Mouse (Mus musculus) heart, embryonic 11.5 days (tissue): Measurements from ENCODE around the gene Tmem144. TPM values are rescaled to one million over a fixed set of nuclear protein-coding genes. Genes with fewer than 3 reads are reported as not detected.

ENCODE experiments used
- ATAC-seq: fragments of 200-750 bp; cut with Nextera tagmentation; replicated peaks from 2 replicates; pipeline ENCODE4 v1.8.0; 2017; ENCODE audit warnings: moderate library complexity; ENCODE audit not compliant: insufficient number of reproducible peaks, low FRiP score, low TSS enrichment
- H3K27ac ChIP-seq: fragments of 300-500 bp; sonication (generic); 2 replicates; pipeline ENCODE4 v1.5.1; 2014; ENCODE audit warnings: mild to moderate bottlenecking, low read depth, low read length
- H3K27me3 ChIP-seq: fragments of 300-500 bp; sonication (generic); 2 replicates; pipeline ENCODE4 v1.6.1; 2014; ENCODE audit warnings: mild to moderate bottlenecking, low read length, mixed read lengths; ENCODE audit not compliant: control insufficient read depth, insufficient read depth
- H3K36me3 ChIP-seq: fragments of 300-500 bp; sonication (generic); 2 replicates; pipeline ENCODE4 v1.6.1; 2014; ENCODE audit warnings: mild to moderate bottlenecking, low read length, moderate library complexity, mixed read lengths; ENCODE audit not compliant: control insufficient read depth, insufficient read depth
- H3K4me1 ChIP-seq: fragments of 300-500 bp; sonication (generic); 2 replicates; pipeline ENCODE4 v1.6.1; 2014; ENCODE audit warnings: low read length; ENCODE audit not compliant: control insufficient read depth, insufficient read depth
- H3K4me2 ChIP-seq: fragments of 300-500 bp; sonication (generic); 2 replicates; pipeline ENCODE4 v1.6.1; 2014; ENCODE audit warnings: mild to moderate bottlenecking, moderate library complexity
- H3K4me3 ChIP-seq: fragments of 300-500 bp; sonication (generic); 2 replicates; pipeline ENCODE4 v1.5.1; 2014; ENCODE audit warnings: low read depth, low read length
- H3K9ac ChIP-seq: fragments of 300-500 bp; sonication (generic); 2 replicates; pipeline ENCODE4 v1.6.1; 2014; ENCODE audit warnings: mild to moderate bottlenecking, low read depth, low read length, moderate library complexity
- H3K9me3 ChIP-seq: fragments of 300-500 bp; sonication (generic); replicated peaks from 2 replicates; pipeline ENCODE4 v1.6.1; 2016; ENCODE audit warnings: low read length; ENCODE audit not compliant: control insufficient read depth
- WGBS: fragments of 180-500 bp; shearing (Covaris S2); extraction: QIAGEN DNeasy Blood & Tissue Kit; methylation state at CpG from one replicate; pipeline ENCODE4 v1.1.7; 2014; ENCODE audit not compliant: insufficient replicate concordance; 5-methylcytosine and 5-hydroxymethylcytosine counted together
- polyA plus RNA-seq: library from polyadenylated mRNA; unstranded; fragments of >200 nt; fragmentation: Nextera tagmentation; extraction: Ambion mirVana; gene quantifications from 2 replicates; pipeline ENCODE4 v1.2.1, GENCODE M21; 2014

Tmem144 gene
- polyA plus RNA-seq, 1 experiment from 2014 or later = 11.7 TPM

DNA sequence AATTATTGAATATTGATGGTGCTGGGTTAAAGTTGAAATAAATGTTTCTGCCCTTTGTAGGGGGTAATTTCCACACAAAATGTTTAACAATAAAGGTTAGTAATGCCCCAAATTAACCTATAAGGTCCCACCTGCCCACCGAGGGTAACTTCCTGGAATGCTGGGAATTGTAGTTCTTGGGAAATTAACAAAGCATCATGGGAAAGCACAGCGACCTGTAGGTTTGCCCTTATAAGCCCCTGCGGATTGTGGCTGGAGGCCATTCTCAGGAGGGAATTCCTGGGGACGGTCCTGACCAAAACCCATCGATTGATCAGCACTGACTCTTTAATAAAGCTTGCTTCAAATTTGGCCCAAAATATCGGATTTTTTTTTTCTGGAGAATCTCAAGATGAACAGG, 1.9 kb downstream of the Tmem144 start:
- H3K4me3 ChIP-seq = no peak overlapping the region
- H3K4me1 ChIP-seq = peaks cover 10% of the 10 kb centered on the region
- no peaks in the 10 kb centered on the region for H3K27me3 ChIP-seq
- no peak for ATAC-seq
- H3K9ac ChIP-seq = no peak overlapping the region
- H3K36me3 ChIP-seq = no peaks in the 10 kb centered on the region
- H3K27ac ChIP-seq = no peak overlapping the region
- H3K9me3 ChIP-seq = no peaks in the 10 kb centered on the region
- H3K4me2 ChIP-seq = no peak overlapping the region
- WGBS = 39% methylated on average over 6 of the region's 6 CpGs

DNA sequence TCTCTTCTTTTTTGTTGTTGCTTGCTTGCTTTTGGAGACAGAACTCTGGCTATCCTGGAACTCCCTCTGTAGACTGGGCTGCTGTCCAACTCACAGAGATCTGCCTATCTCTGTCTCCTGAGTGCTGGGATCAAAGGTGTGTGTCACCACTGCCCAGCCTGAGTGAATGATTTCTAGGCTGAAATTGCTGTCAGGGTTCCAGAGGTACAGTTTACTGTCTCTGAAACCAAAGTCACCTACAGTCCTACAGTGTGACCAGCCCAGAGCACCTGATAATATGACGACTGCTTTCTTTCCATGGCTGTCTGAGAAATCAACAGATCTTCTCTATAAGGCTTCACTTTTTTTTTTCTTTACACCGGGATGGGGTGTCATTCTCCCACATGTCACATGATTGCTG, 3.0 kb downstream of the Tmem144 start:
- Histone ChIP-seq H3K9ac (no peak overlapping the region), H3K4me2 (no peak overlapping the region), H3K9me3 (no peaks in the 10 kb centered on the region), H3K4me1 (peaks cover 10% of the 10 kb centered on the region), H3K36me3 (no peaks in the 10 kb centered on the region), H3K4me3 (no peak overlapping the region), H3K27me3 (no peaks in the 10 kb centered on the region), H3K27ac (no peak overlapping the region)
- no peak; the same call in 1 of the 2 replicates for ATAC-seq
- WGBS = 59% methylated on average over 2 of the region's 2 CpGs

DNA sequence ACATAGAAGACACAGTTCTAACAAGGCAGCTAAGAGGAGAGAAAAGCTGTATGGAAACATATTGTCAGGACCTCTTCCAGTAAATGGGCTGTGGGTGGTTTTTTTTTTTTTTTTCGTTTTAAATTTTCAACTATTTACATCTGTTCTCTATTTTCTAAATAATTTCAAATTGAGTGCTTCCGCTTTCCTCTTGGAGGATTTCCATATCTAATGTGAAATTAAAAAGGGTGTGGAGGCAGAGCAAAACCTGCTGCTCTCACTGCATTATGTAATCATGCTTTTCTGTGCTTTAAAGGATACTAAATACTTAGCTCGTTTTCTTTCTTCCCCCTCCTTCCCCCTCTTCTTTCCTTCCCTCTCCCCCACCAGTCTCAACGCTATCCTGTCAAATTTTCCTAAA, 3.7 kb downstream of the Tmem144 start:
- H3K4me1 ChIP-seq = peaks cover 10% of the 10 kb centered on the region
- no peaks in the 10 kb centered on the region for H3K36me3 ChIP-seq
- no peaks in the 10 kb centered on the region for H3K9me3 ChIP-seq
- H3K4me3 ChIP-seq = no peak overlapping the region
- no peak overlapping the region for H3K9ac ChIP-seq
- H3K27me3 ChIP-seq = no peaks in the 10 kb centered on the region
- no peak overlapping the region for H3K4me2 ChIP-seq
- H3K27ac ChIP-seq = no peak overlapping the region
- ATAC-seq = no peak
- WGBS = 49% methylated on average over 4 of the region's 4 CpGs

DNA sequence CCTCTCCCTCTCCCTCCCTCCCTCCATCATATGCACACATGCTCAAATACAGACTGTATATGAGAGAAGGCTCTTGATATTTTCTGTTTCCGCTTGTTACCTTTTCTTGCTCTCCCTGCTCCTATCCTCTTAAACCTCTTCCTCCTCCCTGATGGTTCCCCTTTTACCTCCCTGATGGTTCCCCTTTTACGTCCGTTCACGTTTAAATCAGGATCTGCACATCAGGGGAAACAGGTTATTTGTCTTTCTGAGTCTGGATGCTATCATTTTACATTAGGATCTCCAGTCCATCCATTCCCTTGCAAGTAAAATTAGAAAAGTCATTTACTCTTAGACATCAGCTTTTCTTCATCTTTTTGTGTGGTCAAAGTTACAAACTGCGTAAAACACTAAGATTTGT, 5.9 kb downstream of the Tmem144 start:
- H3K27me3 ChIP-seq = no peaks in the 10 kb centered on the region
- H3K9ac ChIP-seq = no peak overlapping the region
- H3K4me3 ChIP-seq = no peak overlapping the region
- H3K4me2 ChIP-seq = no peak overlapping the region
- H3K36me3 ChIP-seq = no peaks in the 10 kb centered on the region
- 77% methylated on average over 5 of the region's 5 CpGs for WGBS
- no peak overlapping the region for H3K27ac ChIP-seq
- H3K4me1 ChIP-seq = peaks cover 4% of the 10 kb centered on the region; the same call in 1 of the 2 replicates
- ATAC-seq = no peak
- no peaks in the 10 kb centered on the region for H3K9me3 ChIP-seq

DNA sequence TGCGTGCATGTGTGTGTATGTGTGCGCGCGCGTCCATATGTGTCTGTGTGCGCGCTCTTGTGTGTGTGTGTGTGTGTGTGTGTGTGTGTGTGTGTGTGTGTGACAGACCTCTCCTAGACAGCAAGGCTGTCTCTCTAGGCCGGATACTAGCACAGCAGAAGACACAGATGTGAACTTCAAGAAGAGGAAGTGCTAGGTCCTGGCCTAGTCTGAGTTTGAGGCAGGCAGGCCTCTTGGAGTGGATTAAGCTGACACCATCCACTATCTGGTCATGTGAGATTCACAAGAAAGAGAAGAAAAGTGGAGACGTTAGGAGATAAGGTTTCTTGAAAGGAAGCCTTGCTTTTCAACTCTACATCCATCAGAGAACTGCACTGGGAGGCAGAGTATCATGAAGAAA, 8.6 kb downstream of the Tmem144 start:
- ATAC-seq = no peak
- no peak overlapping the region for H3K9ac ChIP-seq
- H3K9me3 ChIP-seq = no peaks in the 10 kb centered on the region
- H3K4me3 ChIP-seq = no peak overlapping the region
- WGBS = 80% methylated on average over 9 of the region's 9 CpGs
- no peaks in the 10 kb centered on the region for H3K36me3 ChIP-seq
- H3K27ac ChIP-seq = no peak overlapping the region
- no peaks in the 10 kb centered on the region for H3K27me3 ChIP-seq
- H3K4me1 ChIP-seq = 0 out of 2 replicates have a peak, but pooled peaks cover 3% of the 10 kb centered on the region
- no peak overlapping the region for H3K4me2 ChIP-seq

DNA sequence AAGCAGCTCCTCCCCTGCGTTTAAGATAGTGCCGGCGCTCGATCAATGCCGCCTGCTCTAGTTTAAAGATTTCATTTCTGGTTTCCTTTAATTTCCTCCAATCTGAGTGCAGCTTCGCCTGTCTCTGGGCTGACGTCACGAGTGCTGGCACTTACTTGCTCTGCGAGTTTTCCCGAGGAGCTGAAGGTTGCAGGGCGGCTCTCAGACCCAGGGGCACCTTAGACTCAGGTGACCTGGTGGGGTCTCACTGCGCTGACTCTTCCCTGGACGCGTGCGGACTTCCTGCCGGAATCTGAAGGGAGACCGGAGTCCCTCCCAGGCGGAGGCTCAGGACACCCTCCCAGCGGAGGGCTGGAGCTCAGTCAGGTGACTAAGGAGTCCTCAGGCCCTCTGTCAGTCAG, 10.0 kb downstream of the Tmem144 start:
- Histone ChIP-seq H3K9me3 (no peaks in the 10 kb centered on the region), H3K36me3 (no peaks in the 10 kb centered on the region), H3K4me2 (peak overlapping the region; percentile 69), H3K27me3 (no peaks in the 10 kb centered on the region), H3K4me3 (peak overlapping the region; percentile 54), H3K27ac (peak overlapping the region; percentile 79), H3K9ac (peak overlapping the region; percentile 71), H3K4me1 (0 out of 2 replicates have a peak, but pooled peaks cover 3% of the 10 kb centered on the region)
- under 1% methylated on average over 19 of the region's 19 CpGs for WGBS
- ATAC-seq = peak; percentile 71

DNA sequence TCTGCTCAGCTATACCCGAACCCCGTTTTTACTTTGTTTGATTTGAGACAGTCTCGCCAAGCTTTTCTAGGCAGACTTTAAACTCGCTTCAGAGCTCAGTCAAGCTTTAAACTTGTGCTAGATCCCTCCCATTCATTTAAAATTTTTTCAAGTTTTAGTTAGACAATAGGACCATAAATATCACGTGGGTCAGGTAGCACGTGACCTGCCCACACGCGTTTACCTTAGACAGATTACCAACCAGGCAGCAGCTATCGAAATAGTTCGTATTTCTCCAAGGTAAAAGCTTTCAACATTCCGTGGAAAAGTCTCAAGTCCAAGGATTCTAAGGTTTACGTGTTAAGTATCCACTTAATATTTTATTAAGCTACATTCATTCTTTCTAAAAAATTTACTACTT, 10.4 kb downstream of the Tmem144 start:
- peak; percentile 65; the same call in 1 of the 2 replicates for ATAC-seq
- Histone ChIP-seq H3K4me3 (peak overlapping the region; percentile 54), H3K9me3 (no peaks in the 10 kb centered on the region), H3K4me1 (0 out of 2 replicates have a peak, but pooled peaks cover 3% of the 10 kb centered on the region), H3K4me2 (peak overlapping the region; percentile 69), H3K9ac (peak overlapping the region; percentile 71), H3K36me3 (no peaks in the 10 kb centered on the region), H3K27ac (peak overlapping the region; percentile 79), H3K27me3 (no peaks in the 10 kb centered on the region)
- WGBS = 12% methylated on average over 12 of the region's 12 CpGs

DNA sequence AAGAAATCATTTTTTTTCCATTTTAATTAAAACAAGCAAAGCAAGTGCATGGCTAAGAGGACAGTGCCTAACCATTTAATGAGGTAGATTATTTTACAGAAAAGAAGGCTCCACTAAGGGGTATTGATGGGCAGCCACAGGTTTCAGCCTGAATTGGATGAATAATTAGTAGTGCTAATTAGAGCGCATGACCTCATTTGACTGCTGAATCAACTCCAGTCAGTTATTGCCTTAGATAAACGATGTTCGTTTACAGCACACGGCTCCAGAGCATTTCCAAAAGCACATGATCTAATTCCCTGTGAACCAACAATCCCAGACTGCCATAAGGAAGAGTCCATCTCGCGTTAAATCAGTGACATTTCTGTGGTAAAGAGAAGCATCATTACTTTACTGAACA, 11.1 kb downstream of the Tmem144 start:
- H3K27ac ChIP-seq = no peak overlapping the region
- H3K36me3 ChIP-seq = no peaks in the 10 kb centered on the region
- WGBS = 71% methylated on average over 6 of the region's 6 CpGs
- no peaks in the 10 kb centered on the region for H3K27me3 ChIP-seq
- H3K9me3 ChIP-seq = no peaks in the 10 kb centered on the region
- no peak overlapping the region; the same call in 1 of the 2 replicates for H3K9ac ChIP-seq
- no peak for ATAC-seq
- 0 out of 2 replicates have a peak, but pooled peaks cover 3% of the 10 kb centered on the region for H3K4me1 ChIP-seq
- peak overlapping the region; percentile 69 for H3K4me2 ChIP-seq
- peak overlapping the region; percentile 54 for H3K4me3 ChIP-seq

DNA sequence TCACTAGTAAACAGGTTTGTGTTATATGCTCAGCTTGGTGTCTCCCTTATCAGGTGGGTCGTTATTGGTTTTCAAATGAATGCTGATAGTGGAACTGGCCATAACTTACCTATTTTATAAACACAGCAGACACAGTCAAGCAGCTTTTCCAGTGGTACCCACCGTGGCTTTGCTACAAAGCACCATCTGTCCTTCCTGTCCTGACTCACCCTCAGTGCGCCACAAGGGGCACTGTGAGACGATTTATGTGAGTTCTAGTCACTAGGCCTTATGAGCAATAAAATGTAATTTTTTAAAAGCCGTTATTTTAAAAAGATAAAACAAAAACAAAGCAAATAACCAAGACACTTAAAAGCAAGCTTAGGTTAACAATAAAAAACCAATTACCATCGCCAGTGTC, 13.8 kb downstream of the Tmem144 start:
- H3K4me3 ChIP-seq = no peak overlapping the region
- H3K36me3 ChIP-seq = peaks cover 6% of the 10 kb centered on the region; the same call in 1 of the 2 replicates
- H3K4me2 ChIP-seq = no peak overlapping the region
- no peak for ATAC-seq
- H3K4me1 ChIP-seq = 0 out of 2 replicates have a peak, but pooled peaks cover 3% of the 10 kb centered on the region
- H3K27me3 ChIP-seq = no peaks in the 10 kb centered on the region
- H3K27ac ChIP-seq = no peak overlapping the region
- H3K9me3 ChIP-seq = no peaks in the 10 kb centered on the region
- 56% methylated on average over 6 of the region's 6 CpGs for WGBS
- no peak overlapping the region for H3K9ac ChIP-seq
